Comparison of ENCODE assay signal across 19 mouse cellular contexts in genomic region chr11:84684325-84684724, GRCm38 (mm10).
DNase-seq lines count a peak whose midpoint lies in the region; ATAC-seq and TF ChIP-seq lines count a peak whose summit lies in the region.
"Had no signal": no experiment of that assay in that cellular context is flagged by ENCODE, and none has a peak within 500 bp of the region (broad histone marks: within the 10 kb centered on the region; RNA-seq: fewer than 3 reads in every experiment).

No protein-coding gene starts in this region.

- no peak for TF ChIP-seq EP300 in MEL (IDR thresholded peaks at IDR 0.05; ENCODE audit: low read depth in 1 of 2, low read length in 2 of 2)

- H3K27me3 ChIP-seq in neural tube, embryonic 15.5 days (replicated peaks) = 0 out of 2 replicates have a peak, but pooled peaks cover 3% of the 10 kb centered on the region
- no peaks in the 10 kb centered on the region; a peak in 1 of 4 replicates for H3K27me3 ChIP-seq in MEL (ENCODE audit: control insufficient read depth in 1 of 2, insufficient read depth in 2 of 2, low read length in 2 of 2)
- H3K27me3 ChIP-seq in forebrain, embryonic 10.5 days (ENCODE audit: poor library complexity, severe bottlenecking) = peaks cover 42% of the 10 kb centered on the region

- no peak overlapping the region for H3K9ac ChIP-seq in neural tube, embryonic 15.5 days (replicated peaks)
- H3K9ac ChIP-seq in MEL (ENCODE audit: control insufficient read depth, low read depth, low read length, poor library complexity, severe bottlenecking) = no peak overlapping the region

- H3K27ac ChIP-seq in neural tube, embryonic 15.5 days (replicated peaks) = 0 out of 2 replicates have a peak overlapping the region, but pooled peaks have one; percentile 13
- H3K27ac ChIP-seq in MEL (ENCODE audit: control insufficient read depth, low read depth, low read length) = no peak overlapping the region; the same call in 1 of the 2 replicates
- H3K27ac ChIP-seq in forebrain, embryonic 10.5 days = no peak overlapping the region

- ATAC-seq in neural tube, embryonic 15.5 days (ENCODE audit: low FRiP score) = no peak
- ATAC-seq: activated CD4-positive, CD25-positive, alpha-beta regulatory T cell, adult 4 months; CD4-positive, CD25-positive, alpha-beta regulatory T cell, adult 4 months; Patski had no signal

- no peaks in the 10 kb centered on the region for H3K9me3 ChIP-seq in neural tube, embryonic 15.5 days (replicated peaks)
- no peaks in the 10 kb centered on the region for H3K9me3 ChIP-seq in MEL (replicated peaks; ENCODE audit: insufficient read depth, low read length)
- H3K9me3 ChIP-seq in forebrain, embryonic 10.5 days = no peaks in the 10 kb centered on the region
- H3K9me3 ChIP-seq: G1E had no signal

- no peak overlapping the region for H3K4me2 ChIP-seq in neural tube, embryonic 15.5 days

- H3K79me2 ChIP-seq in MEL (ENCODE audit: control insufficient read depth, insufficient read depth, low read length, poor library complexity) = no peaks in the 10 kb centered on the region

- H3K4me3 ChIP-seq in neural tube, embryonic 15.5 days (replicated peaks) = no peak overlapping the region
- H3K4me3 ChIP-seq in MEL (ENCODE audit: control insufficient read depth in 1 of 2, insufficient read depth in 1 of 2, low read depth in 2 of 2, low read length in 2 of 2) = no peak overlapping the region
- H3K4me3 ChIP-seq in forebrain, embryonic 10.5 days = no peak overlapping the region

- no peaks in the 10 kb centered on the region for H3K36me3 ChIP-seq in neural tube, embryonic 15.5 days
- peaks cover 0 to 13% of the 10 kb centered on the region in 2 experiments; a peak in 2 of 4 replicates for H3K36me3 ChIP-seq in MEL (ENCODE audit: control insufficient read depth in 1 of 2, insufficient read depth in 2 of 2, low read length in 2 of 2)
- H3K36me3 ChIP-seq in forebrain, embryonic 10.5 days (replicated peaks) = no peaks in the 10 kb centered on the region
- H3K36me3 ChIP-seq: G1E had no signal

- TF ChIP-seq RAD21 in MEL (IDR thresholded peaks at IDR 0.05; ENCODE audit: low read depth, low read length) = peak; percentile 1; the same call in 1 of the 2 replicates

- peaks cover 16% of the 10 kb centered on the region for H3K4me1 ChIP-seq in neural tube, embryonic 15.5 days
- H3K4me1 ChIP-seq in MEL (ENCODE audit: control insufficient read depth in 1 of 2, insufficient read depth in 2 of 2, low read length in 2 of 2) = peaks cover 5 to 18% of the 10 kb centered on the region in 2 experiments; a peak in 3 of 4 replicates
- H3K4me1 ChIP-seq in forebrain, embryonic 10.5 days = 0 out of 2 replicates have a peak, but pooled peaks cover 3% of the 10 kb centered on the region

- no peak for DNase-seq in neural tube, embryonic 10.5 days (ENCODE audit: extremely low spot score, low spot score)
- DNase-seq in MEL (ENCODE audit: low read depth, low spot score) = peak; percentile 61
- no peak for DNase-seq in forebrain, embryonic 10.5 days (ENCODE audit: extremely low spot score, low spot score)
- DNase-seq: adrenal gland, adult 2 months; adrenal gland, adult 8-10 months; adrenal gland, postnatal 10 days; adrenal gland, postnatal 14 days; adrenal gland, postnatal 25 days; adrenal gland, postnatal 36 days; B cell, adult 2 months; cerebellum, adult 11 months; cerebellum, adult 11-12 months; cerebellum, adult 18-20 months; cerebellum, adult 2 months had no signal

- peak in 1 of 3 experiments; percentile 10; a peak in 1 of 6 replicates for TF ChIP-seq CTCF in MEL (IDR thresholded peaks at IDR 0.05 in 2 of 3, conservative IDR thresholded peaks at IDR 0.05 in 1 of 3; ENCODE audit: control insufficient read depth in 1 of 3, insufficient read depth in 1 of 3, low read depth in 2 of 3, low read length in 3 of 3, poor library complexity in 1 of 3, severe bottlenecking in 1 of 3)

- WGBS in neural tube, embryonic 15.5 days = 81% methylated on average over 3 of the region's 3 CpGs
- WGBS in forebrain, embryonic 10.5 days = 90% methylated on average over 3 of the region's 3 CpGs

- no peak for TF ChIP-seq POLR2A in MEL (IDR thresholded peaks at IDR 0.05; ENCODE audit: control insufficient read depth in 1 of 2, insufficient read depth in 1 of 2, low read depth in 1 of 2, low read length in 2 of 2, poor library complexity in 1 of 2)

TF ChIP-seq in MEL, 35 proteins besides CTCF, POLR2A, EP300 and RAD21:
- no peak for TF ChIP-seq MAFK (IDR thresholded peaks at IDR 0.05; ENCODE audit: borderline replicate concordance, low read depth, low read length)
- TF ChIP-seq SIN3A (IDR thresholded peaks at IDR 0.05; ENCODE audit: low read length) = no peak
- TF ChIP-seq ETS1 (IDR thresholded peaks at IDR 0.05; ENCODE audit: low read depth, low read length) = 0 out of 2 replicates have a peak, but pooled peaks have one; percentile 32
- TF ChIP-seq MYC (IDR thresholded peaks at IDR 0.05; ENCODE audit: low read depth, low read length) = peak; percentile 81; the same call in 1 of the 2 replicates
- TF ChIP-seq MXI1 (IDR thresholded peaks at IDR 0.05; ENCODE audit: low read depth, low read length) = peak; percentile 40; the same call in 1 of the 2 replicates
- no peak for TF ChIP-seq ZNF384 (IDR thresholded peaks at IDR 0.05; ENCODE audit: low read depth, low read length)
- TF ChIP-seq MAX (IDR thresholded peaks at IDR 0.05; ENCODE audit: low read length) = peak; percentile 65; the same call in 1 of the 2 replicates
TF ChIP-seq in MEL: peak in this region for 4.
